ENCODE assay signal across 8 mouse cellular contexts in the genomic region with DNA sequence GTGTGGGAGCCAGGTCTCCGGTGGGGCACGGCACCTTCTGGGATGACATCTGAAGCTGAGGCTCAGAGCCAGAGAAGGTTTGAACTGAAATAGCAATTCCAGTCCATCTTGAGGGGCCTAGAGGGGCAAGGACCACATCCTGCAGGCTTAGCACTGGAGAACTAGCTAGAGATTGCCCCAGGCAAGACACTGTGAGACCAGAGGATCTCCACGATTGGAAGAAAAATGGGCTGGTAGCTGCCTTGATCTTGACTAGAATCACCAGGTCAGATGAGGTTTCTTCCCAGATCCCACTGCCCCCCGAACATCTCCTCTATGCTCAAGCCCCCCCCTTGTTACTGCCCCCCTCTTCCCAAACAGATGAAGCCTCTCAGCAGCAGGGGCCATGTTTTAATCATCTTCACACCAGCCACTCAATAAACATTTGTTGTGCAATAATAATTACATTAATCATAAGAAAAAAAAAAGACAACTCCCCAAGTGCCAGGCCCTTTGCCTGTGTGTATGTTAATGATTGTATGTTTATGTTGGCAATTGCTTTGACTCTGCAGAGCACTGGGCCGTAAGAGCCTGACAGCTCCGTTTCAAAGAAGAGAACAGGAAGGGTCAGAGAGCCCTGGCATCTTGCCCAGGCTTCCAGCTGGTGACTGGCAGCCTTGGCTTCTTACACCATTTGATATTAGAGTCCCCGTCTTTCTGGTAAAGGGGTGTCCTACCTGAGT.
A peak's percentile ranks its signal among the peaks of the same experiment; 100 is the strongest.
DNase-seq lines count a peak whose midpoint lies in the region; ATAC-seq lines count a peak whose summit lies in the region.

No protein-coding gene starts in this region.

- H3K9me3 ChIP-seq in neural tube, embryonic 13.5 days, result no peaks in the 10 kb centered on the region
- no peaks in the 10 kb centered on the region for H3K9me3 ChIP-seq in kidney, embryonic 15.5 days (replicated peaks)

- H3K27me3 ChIP-seq in neural tube, embryonic 13.5 days, result peaks cover 25% of the 10 kb centered on the region
- H3K27me3 ChIP-seq in kidney, embryonic 15.5 days, result no peaks in the 10 kb centered on the region

- H3K4me3 ChIP-seq in neural tube, embryonic 13.5 days, result no peak overlapping the region
- H3K4me3 ChIP-seq in kidney, embryonic 15.5 days (replicated peaks), result no peak overlapping the region

- H3K36me3 ChIP-seq in neural tube, embryonic 13.5 days, result no peaks in the 10 kb centered on the region
- H3K36me3 ChIP-seq in kidney, embryonic 15.5 days, result no peaks in the 10 kb centered on the region

- no peak overlapping the region for H3K4me2 ChIP-seq in neural tube, embryonic 13.5 days
- peak overlapping the region; percentile 2; the same call in 1 of the 2 replicates for H3K4me2 ChIP-seq in kidney, embryonic 15.5 days

- peak; percentile 66 for ATAC-seq in neural tube, embryonic 13.5 days (ENCODE audit: low read depth)
- peak; percentile 69 for ATAC-seq in kidney, embryonic 15.5 days (replicated peaks; ENCODE audit: low FRiP score)

- 36% methylated on average over 7 of the region's 7 CpGs for WGBS in neural tube, embryonic 13.5 days
- 22% methylated on average over 7 of the region's 7 CpGs for WGBS in kidney, embryonic 15.5 days

- H3K9ac ChIP-seq in neural tube, embryonic 13.5 days, result no peak overlapping the region
- H3K9ac ChIP-seq in kidney, embryonic 15.5 days, result no peak overlapping the region

- peak overlapping the region; percentile 62 for H3K27ac ChIP-seq in neural tube, embryonic 13.5 days (replicated peaks)
- peak overlapping the region; percentile 38; the same call in 1 of the 2 replicates for H3K27ac ChIP-seq in kidney, embryonic 15.5 days

- H3K4me1 ChIP-seq in neural tube, embryonic 13.5 days (replicated peaks), result peaks cover 32% of the 10 kb centered on the region
- H3K4me1 ChIP-seq in kidney, embryonic 15.5 days, result peaks cover 25% of the 10 kb centered on the region

- DNase-seq in adrenal gland, adult (ENCODE audit: inconsistent age in 2 of 2, low spot score in 1 of 2), result peak; percentile 49 to 75
- DNase-seq in adrenal gland, postnatal 4 days (ENCODE audit: low spot score in 2 of 2), result no peak
- no peak for DNase-seq in neural tube, embryonic 10.5 days (ENCODE audit: extremely low spot score, low spot score)
- peak; percentile 65 for DNase-seq in ovary, postnatal 36 days (ENCODE audit: low spot score)
- DNase-seq in spleen, adult 18-20 months, result no peak
- DNase-seq in cerebellum, adult 18-20 months, result no peak

Comparison
In these comparisons a context has a peak if more than half of its experiments do, and no peak if none do; other contexts are left out.
1. DNase-seq: peak in adrenal gland, adult (2 of 2) and ovary, postnatal 36 days (single experiment); none in adrenal gland, postnatal 4 days (0 of 2), neural tube, embryonic 10.5 days (single experiment), spleen, adult 18-20 months (0 of 2) and cerebellum, adult 18-20 months (0 of 2).